Mouse (Mus musculus): ENCODE data around the gene Gstt3. TPM values are rescaled to one million over a fixed set of nuclear protein-coding genes. Genes with fewer than 3 reads are reported as not detected.
A peak's percentile ranks its signal among the peaks of the same experiment; 100 is the strongest.

Gene Gstt3
- 97.4 and 108 TPM in 2 replicates for polyA plus RNA-seq (2012; rRNA removed)

DNA sequence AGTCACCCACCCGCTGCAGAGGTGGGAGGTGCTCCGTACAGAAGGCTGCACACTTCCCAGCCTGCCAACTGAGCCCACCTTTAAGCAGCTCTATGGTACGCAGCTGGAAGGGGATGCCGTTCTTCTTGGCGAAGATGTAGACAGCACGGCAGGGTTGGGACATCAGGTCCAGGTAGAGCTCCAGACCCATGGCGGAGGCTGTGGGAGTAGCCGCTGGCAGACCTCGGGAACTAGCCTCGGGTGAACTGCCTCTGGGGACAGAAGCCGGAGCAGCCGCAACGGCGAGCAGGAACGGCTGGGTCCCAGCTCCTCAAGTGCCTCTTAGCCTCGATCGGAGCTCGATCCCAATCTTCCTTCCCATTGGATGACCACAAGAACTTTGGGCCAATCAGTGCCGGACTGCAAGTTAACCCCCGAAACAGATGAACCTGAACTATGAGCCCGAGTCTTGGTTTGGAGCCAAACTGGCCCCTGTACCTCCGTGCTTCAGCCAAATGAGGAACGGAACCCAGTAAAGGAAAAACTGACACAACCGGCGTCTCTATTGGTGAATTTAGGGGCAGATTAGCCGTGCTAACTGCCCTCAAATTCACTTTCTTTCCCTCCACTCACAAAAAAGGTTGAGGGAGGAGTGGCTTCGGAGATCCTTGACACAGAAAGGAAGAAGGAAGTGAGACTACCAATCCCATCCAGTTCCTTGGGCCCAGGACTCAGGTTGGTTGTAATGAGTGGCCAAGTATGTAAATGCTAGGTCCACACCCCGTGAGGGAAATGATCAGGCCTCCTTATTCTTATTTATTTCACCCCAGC lies at the start of gene Gstt3, which contains the start of gene Gm20441:
Gene Gstt3, minus strand, starts transcription at position 646 of the 810 bp plus-strand sequence.
Gene Gm20441, minus strand, starts transcription at position 186 of the 810 bp plus-strand sequence.
- Histone ChIP-seq H3K4me3 (ENCODE audit: insufficient read depth, low read depth, low read length) (peak within 1 kb of the TSS; percentile 71), H3K27ac (ENCODE audit: insufficient read depth, low read depth, low read length) (peak within 1 kb of the TSS; percentile 92), H3K27me3 (replicated peaks; ENCODE audit: control insufficient read depth, insufficient read depth, low read length) (no peaks in the 10 kb centered on the region), H3K36me3 (ENCODE audit: control insufficient read depth, insufficient read depth, low read length) (no peaks in the 10 kb centered on the region), H3K4me1 (ENCODE audit: control insufficient read depth, insufficient read depth, low read length) (no peaks in the 10 kb centered on the region; the same call in 1 of the 2 replicates)
- TF ChIP-seq POLR2A (IDR thresholded peaks at IDR 0.05; ENCODE audit: low read depth, low read length) (peak; percentile 87), CTCF (conservative IDR thresholded peaks at IDR 0.05; ENCODE audit: insufficient read depth, insufficient read length, low read depth, low read length) (no peak)
- under 1% methylated on average over 28 of the region's 28 CpGs for WGBS
- peak; percentile 95 for DNase-seq

DNA sequence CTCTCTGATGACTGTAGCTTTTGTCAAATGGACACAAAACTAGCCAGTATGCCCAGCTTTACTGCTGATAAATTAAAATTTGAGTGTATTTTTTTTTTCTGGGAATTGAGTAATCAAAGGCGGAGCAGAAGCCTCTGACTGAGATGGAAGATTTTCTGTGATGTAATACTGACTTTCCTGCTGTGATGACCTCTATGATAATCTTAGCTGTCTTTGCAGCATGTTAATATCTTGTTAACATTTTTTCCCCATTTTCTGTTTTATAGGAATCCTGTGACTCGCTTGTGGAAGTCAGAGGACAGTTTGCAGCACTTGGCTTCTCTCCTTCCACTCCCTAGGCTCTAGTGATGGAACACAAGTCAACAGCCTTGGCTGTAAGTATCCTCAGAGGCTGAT lies 49.1 kb upstream of the Gstt3 start:
- 79% methylated on average over 2 of the region's 2 CpGs for WGBS
- TF ChIP-seq CTCF (conservative IDR thresholded peaks at IDR 0.05; ENCODE audit: insufficient read depth, insufficient read length, low read depth, low read length) (no peak), POLR2A (IDR thresholded peaks at IDR 0.05; ENCODE audit: low read depth, low read length) (no peak)
- DNase-seq: no peak
- Histone ChIP-seq H3K4me1 (ENCODE audit: control insufficient read depth, insufficient read depth, low read length) (peaks cover 9% of the 10 kb centered on the region), H3K27me3 (replicated peaks; ENCODE audit: control insufficient read depth, insufficient read depth, low read length) (no peaks in the 10 kb centered on the region), H3K36me3 (ENCODE audit: control insufficient read depth, insufficient read depth, low read length) (no peaks in the 10 kb centered on the region; the same call in 1 of the 2 replicates), H3K4me3 (ENCODE audit: insufficient read depth, low read depth, low read length) (no peak overlapping the region), H3K27ac (ENCODE audit: insufficient read depth, low read depth, low read length) (no peak overlapping the region)

DNA sequence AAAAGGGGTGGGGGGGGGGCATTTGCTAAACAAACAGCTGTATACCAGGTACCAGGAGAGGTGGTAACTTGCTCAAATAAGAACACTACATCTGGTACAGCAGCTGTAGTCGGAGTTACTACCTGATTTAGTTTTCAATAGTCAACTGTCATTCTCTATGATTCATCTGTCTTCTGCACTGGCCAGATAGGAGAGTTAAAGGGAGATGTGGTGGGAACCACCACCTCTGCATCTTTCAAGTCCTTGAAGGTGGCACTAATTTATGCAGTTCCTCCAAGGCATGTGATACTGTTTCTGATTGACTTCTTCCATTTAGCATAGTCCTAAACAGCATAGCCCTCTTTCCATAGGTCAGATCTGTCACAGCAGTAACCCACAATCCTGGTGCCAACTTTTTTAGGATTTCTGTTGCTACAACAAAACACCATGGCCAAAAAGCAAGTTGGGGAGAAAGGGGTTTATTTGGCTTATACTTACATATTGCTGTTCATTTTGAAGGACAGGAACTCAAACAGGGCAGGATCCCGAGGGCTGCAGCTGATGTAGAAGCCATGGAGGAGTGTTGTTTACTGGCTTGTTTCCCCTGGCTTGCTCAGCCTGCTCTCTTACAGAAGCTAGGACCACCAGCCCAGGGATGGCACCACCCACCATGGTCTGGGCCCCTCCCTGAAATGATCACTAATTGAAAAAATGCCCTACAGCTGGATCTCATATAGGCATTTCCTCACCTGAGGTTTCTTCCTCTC lies 48.5 kb upstream of the Gstt3 start:
- H3K27ac ChIP-seq (ENCODE audit: insufficient read depth, low read depth, low read length): no peak overlapping the region
- no peaks in the 10 kb centered on the region; the same call in 1 of the 2 replicates for H3K36me3 ChIP-seq (ENCODE audit: control insufficient read depth, insufficient read depth, low read length)
- H3K4me1 ChIP-seq (ENCODE audit: control insufficient read depth, insufficient read depth, low read length): peaks cover 9% of the 10 kb centered on the region
- no peaks in the 10 kb centered on the region for H3K27me3 ChIP-seq (replicated peaks; ENCODE audit: control insufficient read depth, insufficient read depth, low read length)
- WGBS: 81% methylated on average over 2 of the region's 2 CpGs
- DNase-seq: no peak
- TF ChIP-seq CTCF (conservative IDR thresholded peaks at IDR 0.05; ENCODE audit: insufficient read depth, insufficient read length, low read depth, low read length) (no peak), POLR2A (IDR thresholded peaks at IDR 0.05; ENCODE audit: low read depth, low read length) (no peak)
- no peak overlapping the region for H3K4me3 ChIP-seq (ENCODE audit: insufficient read depth, low read depth, low read length)

DNA sequence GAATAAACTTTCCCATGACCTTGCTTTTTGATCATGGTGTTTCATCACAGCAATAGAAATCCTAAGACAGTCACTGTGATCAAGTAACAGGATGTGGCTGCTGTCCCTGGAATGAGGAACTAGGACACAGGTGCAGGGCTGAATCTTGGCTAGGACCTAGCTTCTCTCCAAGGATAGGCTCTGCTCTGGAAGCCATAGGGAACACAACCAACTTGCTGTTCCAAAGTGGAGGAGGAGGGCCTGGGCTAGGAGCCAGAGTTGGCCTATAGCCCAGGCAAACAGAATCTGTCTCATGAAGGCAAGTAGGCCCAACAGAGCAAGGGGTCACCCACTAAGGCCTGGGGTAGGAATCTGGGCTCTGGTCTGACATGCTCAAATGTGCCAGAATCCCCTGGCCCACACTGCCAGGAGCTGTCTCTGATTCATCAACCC lies 47.3 kb upstream of the Gstt3 start:
- Histone ChIP-seq H3K4me1 (ENCODE audit: control insufficient read depth, insufficient read depth, low read length) (peaks cover 9% of the 10 kb centered on the region), H3K27ac (ENCODE audit: insufficient read depth, low read depth, low read length) (no peak overlapping the region), H3K27me3 (replicated peaks; ENCODE audit: control insufficient read depth, insufficient read depth, low read length) (no peaks in the 10 kb centered on the region), H3K36me3 (ENCODE audit: control insufficient read depth, insufficient read depth, low read length) (no peaks in the 10 kb centered on the region; the same call in 1 of the 2 replicates), H3K4me3 (ENCODE audit: insufficient read depth, low read depth, low read length) (no peak overlapping the region)
- DNase-seq: peak; percentile 80
- TF ChIP-seq POLR2A (IDR thresholded peaks at IDR 0.05; ENCODE audit: low read depth, low read length): no peak
- no peak for TF ChIP-seq CTCF (conservative IDR thresholded peaks at IDR 0.05; ENCODE audit: insufficient read depth, insufficient read length, low read depth, low read length)

DNA sequence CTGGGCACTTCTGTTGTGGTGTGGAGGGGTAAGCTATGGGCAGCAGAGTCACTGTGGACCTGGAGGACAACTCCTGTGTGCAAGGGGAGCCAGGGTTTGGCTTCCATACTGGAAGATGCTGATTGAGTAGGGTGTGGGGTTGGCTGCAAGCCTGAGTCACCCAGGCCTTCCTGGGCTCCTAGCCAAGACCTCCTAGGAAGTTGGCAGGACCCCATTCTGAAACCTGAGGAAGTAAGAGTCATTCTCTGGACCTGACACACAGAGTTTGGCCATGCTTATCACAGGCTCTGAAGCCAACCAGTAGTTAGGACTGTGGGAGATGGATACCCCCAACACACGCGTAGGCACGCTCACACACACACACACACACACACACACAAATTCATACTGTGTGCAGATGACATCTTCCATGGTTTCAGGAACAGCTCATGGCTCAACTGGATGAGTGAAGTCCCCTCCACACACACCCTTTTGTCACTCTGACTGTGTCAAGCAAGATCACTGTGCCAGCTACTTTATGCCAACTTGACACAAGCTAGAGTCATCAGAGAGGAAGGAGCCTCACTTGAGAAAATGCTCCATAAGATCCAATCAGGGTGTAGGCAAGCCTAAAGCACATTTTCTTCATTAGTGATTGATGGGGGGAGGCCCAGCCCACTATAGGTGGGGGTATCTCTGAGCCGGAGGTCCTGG lies 46.6 kb upstream of the Gstt3 start:
- Histone ChIP-seq H3K4me3 (ENCODE audit: insufficient read depth, low read depth, low read length) (no peak overlapping the region), H3K4me1 (ENCODE audit: control insufficient read depth, insufficient read depth, low read length) (peaks cover 9% of the 10 kb centered on the region), H3K36me3 (ENCODE audit: control insufficient read depth, insufficient read depth, low read length) (no peaks in the 10 kb centered on the region; the same call in 1 of the 2 replicates), H3K27me3 (replicated peaks; ENCODE audit: control insufficient read depth, insufficient read depth, low read length) (no peaks in the 10 kb centered on the region), H3K27ac (ENCODE audit: insufficient read depth, low read depth, low read length) (no peak overlapping the region)
- WGBS: 89% methylated on average over 4 of the region's 4 CpGs
- DNase-seq: peak; percentile 91
- TF ChIP-seq POLR2A (IDR thresholded peaks at IDR 0.05; ENCODE audit: low read depth, low read length): no peak
- no peak for TF ChIP-seq CTCF (conservative IDR thresholded peaks at IDR 0.05; ENCODE audit: insufficient read depth, insufficient read length, low read depth, low read length)

DNA sequence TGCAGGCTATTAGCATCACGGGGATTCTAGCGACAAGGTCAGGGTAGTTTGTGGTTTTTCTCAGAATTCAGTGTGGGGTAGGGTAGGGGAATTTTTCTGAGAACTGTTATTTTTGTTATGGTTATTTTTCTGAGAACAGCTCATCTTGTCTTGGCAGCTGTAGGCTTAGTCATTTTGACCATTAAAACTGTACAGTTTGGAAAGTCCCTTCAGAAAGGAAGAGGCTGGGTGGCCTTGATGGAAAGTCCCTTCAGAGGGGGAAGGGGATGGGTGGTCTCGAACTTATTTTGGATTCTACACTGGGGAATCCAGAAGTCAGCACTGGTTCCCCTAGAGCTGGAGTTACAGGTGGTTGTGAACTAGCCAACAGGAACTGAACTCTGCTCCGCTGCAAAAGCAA lies 43.3 kb upstream of the Gstt3 start:
- TF ChIP-seq CTCF (conservative IDR thresholded peaks at IDR 0.05; ENCODE audit: insufficient read depth, insufficient read length, low read depth, low read length) (no peak), POLR2A (IDR thresholded peaks at IDR 0.05; ENCODE audit: low read depth, low read length) (no peak)
- no peaks in the 10 kb centered on the region for H3K27me3 ChIP-seq (replicated peaks; ENCODE audit: control insufficient read depth, insufficient read depth, low read length)
- peaks cover 9% of the 10 kb centered on the region for H3K4me1 ChIP-seq (ENCODE audit: control insufficient read depth, insufficient read depth, low read length)
- 70% methylated on average over 4 of the region's 4 CpGs for WGBS
- H3K27ac ChIP-seq (ENCODE audit: insufficient read depth, low read depth, low read length): no peak overlapping the region
- no peaks in the 10 kb centered on the region for H3K36me3 ChIP-seq (ENCODE audit: control insufficient read depth, insufficient read depth, low read length)
- H3K4me3 ChIP-seq (ENCODE audit: insufficient read depth, low read depth, low read length): no peak overlapping the region
- no peak for DNase-seq
